Mouse (Mus musculus) midbrain, embryonic 12.5 days (tissue): Measurements from ENCODE around the gene 9030025P20Rik. TPM values are rescaled to one million over a fixed set of nuclear protein-coding genes. Genes with fewer than 3 reads are reported as not detected.
"Not testable (repeated sequence)": the region's sequence is repeated elsewhere in the genome, so short reads cannot be mapped to it uniquely, and the experiment has no call there.

Source experiments
- ATAC-seq: fragments of 200-750 bp; cut with Nextera tagmentation; 2 replicates; pipeline ENCODE4 v1.8.0; 2017; ENCODE audit warnings: low read depth, moderate TSS enrichment, moderate library complexity; ENCODE audit not compliant: low FRiP score
- H3K27ac ChIP-seq: fragments of 300-500 bp; sonication (generic); replicated peaks from 2 replicates; pipeline ENCODE4 v1.5.1; 2016; ENCODE audit warnings: mild to moderate bottlenecking
- H3K27me3 ChIP-seq: fragments of 300-500 bp; sonication (generic); 2 replicates; pipeline ENCODE4 v1.6.1; 2016; ENCODE audit warnings: mild to moderate bottlenecking
- H3K36me3 ChIP-seq: fragments of 300-500 bp; sonication (generic); 2 replicates; pipeline ENCODE4 v1.6.1; 2016
- H3K4me1 ChIP-seq: fragments of 300-500 bp; sonication (generic); 2 replicates; pipeline ENCODE4 v1.6.1; 2016
- H3K4me2 ChIP-seq: fragments of 300-500 bp; sonication (generic); replicated peaks from 2 replicates; pipeline ENCODE4 v1.6.1; 2016; ENCODE audit warnings: mild to moderate bottlenecking, moderate library complexity
- H3K4me3 ChIP-seq: fragments of 300-500 bp; sonication (generic); 2 replicates; pipeline ENCODE4 v1.5.1; 2016; ENCODE audit warnings: mild to moderate bottlenecking
- H3K9ac ChIP-seq: fragments of 300-500 bp; sonication (generic); replicated peaks from 2 replicates; pipeline ENCODE4 v1.6.1; 2016; ENCODE audit warnings: mild to moderate bottlenecking, moderate library complexity
- H3K9me3 ChIP-seq: fragments of 300-500 bp; sonication (generic); 2 replicates; pipeline ENCODE4 v1.6.1; 2016; ENCODE audit warnings: mild to moderate bottlenecking
- WGBS: fragments of 180-500 bp; shearing (Covaris S2); methylation state at CpG from one replicate; pipeline ENCODE4 v1.1.7; 2016; 5-methylcytosine and 5-hydroxymethylcytosine counted together
- polyA plus RNA-seq: library from polyadenylated mRNA; unstranded; fragments of >200 nt; fragmentation: Nextera tagmentation; extraction: Ambion mirVana; gene quantifications from 2 replicates; pipeline ENCODE4 v1.2.1, GENCODE M21; 2016

The 9030025P20Rik gene
- polyA plus RNA-seq = 14.0 and 14.8 TPM in 2 replicates

DNA sequence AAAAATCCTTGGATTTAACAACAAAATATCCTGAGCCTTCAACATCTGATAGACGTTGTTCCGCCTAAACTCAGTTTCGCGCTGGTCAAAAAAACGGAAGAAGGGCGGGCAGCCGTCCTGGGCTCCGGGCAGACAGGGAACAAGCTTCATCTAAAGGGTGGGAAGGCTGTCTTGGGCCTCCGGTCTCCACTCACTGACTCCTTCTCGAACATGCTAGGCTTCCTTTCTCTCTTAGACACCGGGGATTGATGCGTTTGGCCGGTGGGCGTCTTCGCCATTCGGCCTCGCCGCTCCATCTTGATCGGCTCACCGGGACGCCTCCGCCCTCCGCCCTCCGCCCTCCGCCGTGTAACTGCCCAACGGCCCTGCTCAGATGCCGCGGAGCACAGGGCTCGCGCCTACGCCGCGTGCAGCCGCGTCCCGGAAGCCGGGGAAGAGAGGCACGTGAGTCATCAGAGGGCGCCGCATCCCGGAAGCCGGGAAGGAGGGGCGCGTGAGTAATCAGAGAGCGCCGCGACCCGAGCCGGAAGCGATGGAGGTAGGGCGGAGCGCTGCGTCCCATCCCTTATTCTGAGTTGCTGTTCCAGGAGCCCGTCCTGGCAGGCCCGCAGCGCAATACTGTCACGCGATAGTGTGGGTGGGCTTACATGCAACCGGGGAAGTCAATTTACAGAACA lies at the start of gene 9030025P20Rik, which contains the start of gene Gm3417:
9030025P20Rik (plus strand) TSS at position 107 of the 677 bp plus-strand sequence.
Gm3417 (minus strand) TSS at position 429 of the 677 bp plus-strand sequence.
- not testable (repeated sequence) for H3K9me3 ChIP-seq, H3K9ac ChIP-seq, H3K4me1 ChIP-seq, H3K27ac ChIP-seq, H3K36me3 ChIP-seq, H3K27me3 ChIP-seq
- no CpG with 5 or more reads among the region's 60 CpGs for WGBS
- ATAC-seq = peak; percentile 98
- H3K4me2 ChIP-seq = peak within 1 kb of the TSS; percentile 32; the same call in 1 of the 2 replicates
- 0 out of 2 replicates have a peak within 1 kb of the TSS, but pooled peaks have one; percentile 19 for H3K4me3 ChIP-seq

GRCm38 (mm10) chr17:14928631-14929030 lies 49.6 kb upstream of the 9030025P20Rik start:
- H3K4me2 ChIP-seq = no peak overlapping the region
- H3K27me3 ChIP-seq = no peaks in the 10 kb centered on the region
- H3K4me3 ChIP-seq = no peak overlapping the region
- H3K9me3 ChIP-seq = no peaks in the 10 kb centered on the region
- no peak overlapping the region for H3K27ac ChIP-seq
- no peak for ATAC-seq
- no peaks in the 10 kb centered on the region for H3K4me1 ChIP-seq
- no peaks in the 10 kb centered on the region for H3K36me3 ChIP-seq
- H3K9ac ChIP-seq = no peak overlapping the region
- 70% methylated on average over 5 of the region's 5 CpGs for WGBS

DNA sequence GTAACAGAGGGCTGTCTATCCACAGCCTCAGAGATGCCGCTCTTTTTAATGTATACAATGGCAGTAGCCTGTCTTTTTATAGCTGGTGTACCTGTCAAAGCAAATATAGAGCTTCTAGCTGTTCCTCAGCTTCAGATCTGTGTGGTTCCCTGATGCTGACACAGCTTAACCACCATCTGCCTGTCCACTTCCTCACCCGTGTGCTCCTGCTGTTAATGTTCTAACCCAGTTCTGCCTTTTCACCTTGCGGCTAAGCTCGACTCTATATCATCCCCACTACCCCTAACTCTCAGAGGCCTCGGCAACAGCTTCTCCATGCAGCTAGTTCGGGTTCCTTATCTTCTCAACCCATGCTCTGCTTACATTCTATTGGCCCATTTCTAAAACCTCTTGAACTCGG lies 47.6 kb upstream of the 9030025P20Rik start:
- H3K36me3 ChIP-seq = no peaks in the 10 kb centered on the region
- no peaks in the 10 kb centered on the region for H3K9me3 ChIP-seq
- no peaks in the 10 kb centered on the region for H3K4me1 ChIP-seq
- no peak overlapping the region for H3K4me2 ChIP-seq
- 0 out of 2 replicates have a peak, but pooled peaks cover 6% of the 10 kb centered on the region for H3K27me3 ChIP-seq
- no peak overlapping the region for H3K4me3 ChIP-seq
- WGBS = 89% methylated on average over 7 of the region's 7 CpGs
- H3K27ac ChIP-seq = no peak overlapping the region
- ATAC-seq = no peak
- H3K9ac ChIP-seq = no peak overlapping the region

- no peak for ATAC-seq
- Histone ChIP-seq H3K4me1 (no peaks in the 10 kb centered on the region), H3K9me3 (no peaks in the 10 kb centered on the region), H3K36me3 (no peaks in the 10 kb centered on the region), H3K27ac (no peak overlapping the region), H3K9ac (no peak overlapping the region), H3K4me3 (no peak overlapping the region), H3K27me3 (0 out of 2 replicates have a peak, but pooled peaks cover 6% of the 10 kb centered on the region), H3K4me2 (no peak overlapping the region)
- 86% methylated on average over 5 of the region's 5 CpGs for WGBS
These were observed 46.8 kb upstream of the 9030025P20Rik start for GRCm38 (mm10) chr17:14931469-14931868.

- not testable (repeated sequence) for ATAC-seq, H3K4me3 ChIP-seq, H3K27me3 ChIP-seq, H3K9me3 ChIP-seq, H3K4me2 ChIP-seq, H3K4me1 ChIP-seq, H3K9ac ChIP-seq, H3K27ac ChIP-seq, H3K36me3 ChIP-seq
- WGBS = 84% methylated on average over 14 of the region's 14 CpGs
These were observed 43.0 kb upstream of the 9030025P20Rik start for GRCm38 (mm10) chr17:14935280-14935679.

GRCm38 (mm10) chr17:14935841-14936605 lies 42.2 kb upstream of the 9030025P20Rik start:
- H3K4me1 ChIP-seq = no peaks in the 10 kb centered on the region
- no peak overlapping the region for H3K4me3 ChIP-seq
- 69% methylated on average over 5 of the region's 5 CpGs for WGBS
- ATAC-seq = no peak
- H3K36me3 ChIP-seq = no peaks in the 10 kb centered on the region
- H3K9me3 ChIP-seq = no peaks in the 10 kb centered on the region
- no peak overlapping the region for H3K4me2 ChIP-seq
- H3K9ac ChIP-seq = no peak overlapping the region
- no peak overlapping the region for H3K27ac ChIP-seq
- H3K27me3 ChIP-seq = 0 out of 2 replicates have a peak, but pooled peaks cover 6% of the 10 kb centered on the region

DNA sequence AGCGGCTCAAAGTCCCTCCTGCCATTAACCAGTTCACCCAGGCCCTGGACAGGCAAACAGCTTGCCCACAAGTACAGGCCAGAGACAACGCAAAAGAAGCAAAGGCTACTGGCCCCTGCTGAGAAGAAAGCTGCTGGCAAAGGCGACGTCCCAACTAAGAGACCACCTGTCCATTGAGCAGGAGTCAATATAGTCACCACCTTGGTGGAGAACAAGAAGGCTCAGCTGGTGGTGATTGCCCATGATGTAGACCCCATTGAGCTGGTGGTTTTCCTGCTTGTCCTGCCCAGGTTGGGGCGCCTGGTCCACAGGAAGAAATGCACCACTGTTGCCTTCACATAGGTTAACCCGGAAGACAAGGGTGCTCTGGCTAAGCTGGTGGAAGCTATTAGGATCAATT lies 36.1 kb upstream of the 9030025P20Rik start:
- H3K36me3 ChIP-seq, H3K27me3 ChIP-seq, ATAC-seq, H3K27ac ChIP-seq, H3K9me3 ChIP-seq: not testable (repeated sequence)
- Histone ChIP-seq H3K4me1 (peaks cover 19% of the 10 kb centered on the region), H3K4me2 (peak overlapping the region; percentile 92), H3K9ac (peak overlapping the region; percentile 90), H3K4me3 (peak overlapping the region; percentile 77)
- 60% methylated on average over 6 of the region's 6 CpGs for WGBS

GRCm38 (mm10) chr17:14943009-14943728 lies 35.1 kb upstream of the 9030025P20Rik start, which contains the start of the genes Wdr27 and 1600012H06Rik:
Gene Wdr27 (minus strand): TSS chr17:14943158.
Gene 1600012H06Rik (plus strand): TSS chr17:14943184.
- Histone ChIP-seq H3K4me2 (peak within 1 kb of the TSS; percentile 92), H3K4me1 (peaks cover 19% of the 10 kb centered on the region), H3K27me3 (no peaks in the 10 kb centered on the region), H3K9me3 (no peaks in the 10 kb centered on the region), H3K36me3 (peaks cover 4% of the 10 kb centered on the region; the same call in 1 of the 2 replicates), H3K9ac (peak within 1 kb of the TSS; percentile 90), H3K27ac (peak within 1 kb of the TSS; percentile 69), H3K4me3 (peak within 1 kb of the TSS; percentile 77)
- peak; percentile 98 for ATAC-seq
- WGBS = 0% methylated on average over 54 of the region's 54 CpGs

GRCm38 (mm10) chr17:14943729-14944059 lies 34.6 kb upstream of the 9030025P20Rik start:
- Histone ChIP-seq H3K4me3 (peak overlapping the region; percentile 77), H3K4me1 (peaks cover 19% of the 10 kb centered on the region), H3K4me2 (peak overlapping the region; percentile 92), H3K9ac (peak overlapping the region; percentile 90), H3K9me3 (no peaks in the 10 kb centered on the region), H3K27ac (no peak overlapping the region), H3K36me3 (peaks cover 8% of the 10 kb centered on the region), H3K27me3 (no peaks in the 10 kb centered on the region)
- ATAC-seq = no peak; the same call in 1 of the 2 replicates
- WGBS = 26% methylated on average over 16 of the region's 16 CpGs

DNA sequence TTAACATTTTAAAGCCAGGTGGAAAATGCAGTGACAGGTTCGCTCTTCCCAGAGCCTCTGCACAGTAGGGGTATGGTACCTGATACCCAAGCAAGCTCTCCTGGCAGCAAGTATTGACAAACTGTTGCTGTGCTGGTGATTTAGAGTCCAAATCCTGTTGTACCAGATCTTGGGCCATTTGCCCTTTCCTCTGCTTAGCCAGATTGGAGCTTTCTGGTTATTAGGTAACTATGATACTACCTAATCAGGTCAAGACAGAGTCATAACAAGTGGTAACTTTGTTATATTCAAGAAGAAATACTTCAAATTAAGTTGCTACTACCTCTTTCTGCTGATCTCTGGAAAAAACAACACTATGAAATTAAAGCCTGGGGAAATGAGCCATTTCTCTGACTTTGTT lies 33.7 kb upstream of the 9030025P20Rik start:
- Histone ChIP-seq H3K27ac (no peak overlapping the region), H3K36me3 (peaks cover 12% of the 10 kb centered on the region), H3K4me2 (0 out of 2 replicates have a peak overlapping the region, but pooled peaks have one; percentile 4), H3K4me1 (peaks cover 19% of the 10 kb centered on the region), H3K9ac (no peak overlapping the region), H3K9me3 (no peaks in the 10 kb centered on the region), H3K4me3 (no peak overlapping the region), H3K27me3 (no peaks in the 10 kb centered on the region)
- WGBS = 88% methylated on average over 1 of the region's 1 CpGs
- no peak for ATAC-seq

- Histone ChIP-seq H3K4me2 (no peak overlapping the region), H3K27ac (no peak overlapping the region), H3K9ac (no peak overlapping the region), H3K9me3 (no peaks in the 10 kb centered on the region), H3K4me3 (no peak overlapping the region), H3K36me3 (peaks cover 48% of the 10 kb centered on the region), H3K4me1 (peaks cover 4% of the 10 kb centered on the region), H3K27me3 (no peaks in the 10 kb centered on the region)
- no peak for ATAC-seq
- WGBS = 88% methylated on average over 7 of the region's 7 CpGs
These were observed 29.0 kb upstream of the 9030025P20Rik start for GRCm38 (mm10) chr17:14949161-14949827.
